Mouse (Mus musculus): ENCODE data around the gene Defa30. TPM values are rescaled to one million over a fixed set of nuclear protein-coding genes. Genes with fewer than 3 reads are reported as not detected.

Gene Defa30
- not detected for polyA plus RNA-seq (2014; fragmentation: Illumina TruSeq; extraction: RNeasy Lipid Tissue Mini Kit (QIAGEN cat#74804))

GRCm38 (mm10) chr8:21134342-21134741 lies at the start of gene Defa30:
TSS of gene Defa30 (plus strand) at chr8:21134642.

GRCm38 (mm10) chr8:21095950-21096349 lies 38.5 kb upstream of the Defa30 start, which contains the start of gene Gm14851:
TSS of gene Gm14851 (minus strand) at chr8:21096050.

GRCm38 (mm10) chr8:21161977-21162376 lies 27.5 kb downstream of the Defa30 start, which contains the start of gene Defa22:
TSS of gene Defa22 (plus strand) at chr8:21162277.

Other genes starting within 250 kb of the Defa30 start
- not detected for gene Defb33, start 242.0 kb upstream of the Defa30 start, polyA plus RNA-seq (2014; fragmentation: Illumina TruSeq; extraction: RNeasy Lipid Tissue Mini Kit (QIAGEN cat#74804))
- not detected for gene Gm15056, start 232.0 kb upstream of the Defa30 start, polyA plus RNA-seq (2014; fragmentation: Illumina TruSeq; extraction: RNeasy Lipid Tissue Mini Kit (QIAGEN cat#74804))
- not detected for gene Gm6040, start 212.6 kb upstream of the Defa30 start, polyA plus RNA-seq (2014; fragmentation: Illumina TruSeq; extraction: RNeasy Lipid Tissue Mini Kit (QIAGEN cat#74804))
- gene AY761185, start 189.9 kb upstream of the Defa30 start, polyA plus RNA-seq (2014; fragmentation: Illumina TruSeq; extraction: RNeasy Lipid Tissue Mini Kit (QIAGEN cat#74804)), result not detected
- not detected for gene Defa21, start 109.1 kb upstream of the Defa30 start, polyA plus RNA-seq (2014; fragmentation: Illumina TruSeq; extraction: RNeasy Lipid Tissue Mini Kit (QIAGEN cat#74804))
- not detected for gene Defa23, start 79.6 kb upstream of the Defa30 start, polyA plus RNA-seq (2014; fragmentation: Illumina TruSeq; extraction: RNeasy Lipid Tissue Mini Kit (QIAGEN cat#74804))
- gene Defa35, start 69.6 kb upstream of the Defa30 start, polyA plus RNA-seq (2014; fragmentation: Illumina TruSeq; extraction: RNeasy Lipid Tissue Mini Kit (QIAGEN cat#74804)), result not detected
- not detected for gene Defa25, start 50.2 kb upstream of the Defa30 start, polyA plus RNA-seq (2014; fragmentation: Illumina TruSeq; extraction: RNeasy Lipid Tissue Mini Kit (QIAGEN cat#74804))
- gene Gm14851, start 38.6 kb upstream of the Defa30 start, polyA plus RNA-seq (2014; fragmentation: Illumina TruSeq; extraction: RNeasy Lipid Tissue Mini Kit (QIAGEN cat#74804)), result not detected
- gene Defa22, start 27.6 kb downstream of the Defa30 start, polyA plus RNA-seq (2014; fragmentation: Illumina TruSeq; extraction: RNeasy Lipid Tissue Mini Kit (QIAGEN cat#74804)), result not detected
- gene Defa31, start 57.0 kb downstream of the Defa30 start, polyA plus RNA-seq (2014; fragmentation: Illumina TruSeq; extraction: RNeasy Lipid Tissue Mini Kit (QIAGEN cat#74804)), result not detected
- gene Gm15293, start 66.9 kb downstream of the Defa30 start, polyA plus RNA-seq (2014; fragmentation: Illumina TruSeq; extraction: RNeasy Lipid Tissue Mini Kit (QIAGEN cat#74804)), result not detected
- gene Gm15292, start 115.1 kb downstream of the Defa30 start, polyA plus RNA-seq (2014; fragmentation: Illumina TruSeq; extraction: RNeasy Lipid Tissue Mini Kit (QIAGEN cat#74804)), result not detected
- not detected for gene Defa27, start 180.9 kb downstream of the Defa30 start, polyA plus RNA-seq (2014; fragmentation: Illumina TruSeq; extraction: RNeasy Lipid Tissue Mini Kit (QIAGEN cat#74804))
- not detected for gene Defa29, start 192.4 kb downstream of the Defa30 start, polyA plus RNA-seq (2014; fragmentation: Illumina TruSeq; extraction: RNeasy Lipid Tissue Mini Kit (QIAGEN cat#74804))
- not detected for gene Defa2, start 243.9 kb downstream of the Defa30 start, polyA plus RNA-seq (2014; fragmentation: Illumina TruSeq; extraction: RNeasy Lipid Tissue Mini Kit (QIAGEN cat#74804))